Mouse (Mus musculus) kidney, adult 18-20 months (tissue): ENCODE results near the gene 1700025G04Rik.
A peak's percentile ranks its signal among the peaks of the same experiment; 100 is the strongest.

ENCODE experiments used
- DNase-seq: peaks from one replicate; pipeline ENCODE4 v3.0.0; 2021

Gene 1700025G04Rik

GRCm38 (mm10) chr1:152090018-152090553 is at the start of gene 1700025G04Rik:
1700025G04Rik (minus strand) TSS chr1:152090125.
- peak; percentile 84 for DNase-seq

GRCm38 (mm10) chr1:152139496-152139895 is 49.6 kb upstream of the 1700025G04Rik start:
- no peak for DNase-seq

- DNase-seq, result peak; percentile 12
These were observed 40.3 kb upstream of the 1700025G04Rik start for GRCm38 (mm10) chr1:152130029-152130727.

- no peak for DNase-seq
These were observed 35.5 kb upstream of the 1700025G04Rik start for GRCm38 (mm10) chr1:152125451-152125850.

GRCm38 (mm10) chr1:152110123-152110522 is 20.2 kb upstream of the 1700025G04Rik start:
- DNase-seq, result no peak

- no peak for DNase-seq
These were observed 16.2 kb upstream of the 1700025G04Rik start for GRCm38 (mm10) chr1:152106136-152106535.

GRCm38 (mm10) chr1:152105246-152105645 is 15.3 kb upstream of the 1700025G04Rik start:
- DNase-seq, result no peak

- no peak for DNase-seq
These were observed 11.8 kb upstream of the 1700025G04Rik start for GRCm38 (mm10) chr1:152101746-152102145.

GRCm38 (mm10) chr1:152096045-152096444 is 6.1 kb upstream of the 1700025G04Rik start:
- DNase-seq, result no peak

GRCm38 (mm10) chr1:152090564-152091545 is 930 bp upstream of the 1700025G04Rik start:
- DNase-seq, result peak; percentile 49

- peak; percentile 33 for DNase-seq
These were observed 399 bp downstream of the 1700025G04Rik start for GRCm38 (mm10) chr1:152089526-152089925.

- peak; percentile 26 for DNase-seq
These were observed 1.0 kb downstream of the 1700025G04Rik start for GRCm38 (mm10) chr1:152088791-152089401.

- no peak for DNase-seq
These were observed 1.9 kb downstream of the 1700025G04Rik start for GRCm38 (mm10) chr1:152088030-152088429.

GRCm38 (mm10) chr1:152086951-152087350 is 3.0 kb downstream of the 1700025G04Rik start:
- DNase-seq, result no peak

- no peak for DNase-seq
These were observed 4.4 kb downstream of the 1700025G04Rik start for GRCm38 (mm10) chr1:152085561-152085960.

- DNase-seq, result peak; percentile 64
These were observed 5.1 kb downstream of the 1700025G04Rik start for GRCm38 (mm10) chr1:152084638-152085345.

- no peak for DNase-seq
These were observed 7.8 kb downstream of the 1700025G04Rik start for GRCm38 (mm10) chr1:152081954-152082711.

GRCm38 (mm10) chr1:152081121-152081520 is 8.8 kb downstream of the 1700025G04Rik start:
- no peak for DNase-seq

- no peak for DNase-seq
These were observed 9.7 kb downstream of the 1700025G04Rik start for GRCm38 (mm10) chr1:152080244-152080643.

- DNase-seq, result no peak
These were observed 12.7 kb downstream of the 1700025G04Rik start for GRCm38 (mm10) chr1:152077171-152077715.

- no peak for DNase-seq
These were observed 13.6 kb downstream of the 1700025G04Rik start for GRCm38 (mm10) chr1:152076222-152076845.
